Mouse (Mus musculus) megakaryocyte, embryonic 14.5 days (primary cell): ENCODE measurements at regions not wholly inside any gene's neighbourhood (a gene's known extent, or its start where the extent isn't known, plus 50 kb on each side); places are given as distances from the start of the nearest gene placed in this dataset.

ENCODE experiments used
- H3K27me3 ChIP-seq: replicated peaks from 2 replicates; pipeline ENCODE3; 2012; ENCODE audit warnings: inconsistent platforms
- H3K36me3 ChIP-seq: replicated peaks from 2 replicates; pipeline ENCODE3; 2012; ENCODE audit warnings: low read length, inconsistent platforms, mixed read lengths
- H3K4me1 ChIP-seq: 2 replicates; pipeline ENCODE4 v1.6.1; 2012; ENCODE audit warnings: inconsistent platforms
- H3K4me3 ChIP-seq: replicated peaks from 2 replicates; pipeline ENCODE3; 2012; ENCODE audit warnings: moderate library complexity, mild to moderate bottlenecking, inconsistent platforms
- H3K9me3 ChIP-seq: 2 replicates; pipeline ENCODE4 v1.6.1; 2012; ENCODE audit warnings: inconsistent platforms
- FLI1 ChIP-seq: IDR thresholded peaks from 2 replicates; pipeline ENCODE4 v1.6.1; 2012; ENCODE audit warnings: low read length, inconsistent platforms, mixed read lengths
- GATA1 ChIP-seq: IDR thresholded peaks from 3 replicates; pipeline ENCODE4 v1.6.1; 2012; ENCODE audit warnings: mixed read lengths, low read length, inconsistent platforms, borderline replicate concordance

GRCm38 (mm10) chr1:98793320-98793719, 372.4 kb downstream of the Slco6d1 start:
- Histone ChIP-seq H3K27me3 (no peaks in the 10 kb centered on the region), H3K9me3 (no peaks in the 10 kb centered on the region), H3K36me3 (no peaks in the 10 kb centered on the region), H3K4me1 (no peaks in the 10 kb centered on the region), H3K4me3 (no peak overlapping the region)
- TF ChIP-seq FLI1 (no peak), GATA1 (no peak)

- no peaks in the 10 kb centered on the region for H3K27me3 ChIP-seq
- TF ChIP-seq GATA1 (no peak), FLI1 (no peak)
- H3K4me1 ChIP-seq: no peaks in the 10 kb centered on the region
- no peak overlapping the region for H3K4me3 ChIP-seq
- H3K9me3 ChIP-seq: no peaks in the 10 kb centered on the region
- no peaks in the 10 kb centered on the region for H3K36me3 ChIP-seq
Measured at GRCm38 (mm10) chr1:98812543-98812942, 391.6 kb downstream of the Slco6d1 start.

GRCm38 (mm10) chr1:98813990-98814389, 393.1 kb downstream of the Slco6d1 start:
- Histone ChIP-seq H3K4me3 (no peak overlapping the region), H3K4me1 (no peaks in the 10 kb centered on the region), H3K36me3 (no peaks in the 10 kb centered on the region), H3K27me3 (no peaks in the 10 kb centered on the region), H3K9me3 (no peaks in the 10 kb centered on the region)
- TF ChIP-seq GATA1: no peak
- no peak for TF ChIP-seq FLI1

- Histone ChIP-seq H3K36me3 (no peaks in the 10 kb centered on the region), H3K27me3 (no peaks in the 10 kb centered on the region), H3K4me3 (no peak overlapping the region), H3K4me1 (no peaks in the 10 kb centered on the region), H3K9me3 (no peaks in the 10 kb centered on the region)
- no peak for TF ChIP-seq FLI1
- no peak for TF ChIP-seq GATA1
Measured at GRCm38 (mm10) chr1:98818076-98818475, 397.2 kb downstream of the Slco6d1 start.

GRCm38 (mm10) chr1:98860236-98860635, 439.3 kb downstream of the Slco6d1 start:
- no peak for TF ChIP-seq FLI1
- TF ChIP-seq GATA1: no peak
- H3K36me3 ChIP-seq: no peaks in the 10 kb centered on the region
- H3K4me1 ChIP-seq: no peaks in the 10 kb centered on the region
- H3K4me3 ChIP-seq: no peak overlapping the region
- H3K27me3 ChIP-seq: no peaks in the 10 kb centered on the region
- H3K9me3 ChIP-seq: 0 out of 2 replicates have a peak, but pooled peaks cover 3% of the 10 kb centered on the region

GRCm38 (mm10) chr1:98906260-98906659, 485.3 kb downstream of the Slco6d1 start:
- Histone ChIP-seq H3K4me1 (no peaks in the 10 kb centered on the region), H3K4me3 (no peak overlapping the region), H3K36me3 (no peaks in the 10 kb centered on the region), H3K27me3 (no peaks in the 10 kb centered on the region), H3K9me3 (no peaks in the 10 kb centered on the region)
- no peak for TF ChIP-seq FLI1
- TF ChIP-seq GATA1: no peak

- no peaks in the 10 kb centered on the region for H3K4me1 ChIP-seq
- H3K36me3 ChIP-seq: no peaks in the 10 kb centered on the region
- no peaks in the 10 kb centered on the region for H3K9me3 ChIP-seq
- TF ChIP-seq FLI1: no peak
- no peak for TF ChIP-seq GATA1
- no peak overlapping the region for H3K4me3 ChIP-seq
- no peaks in the 10 kb centered on the region for H3K27me3 ChIP-seq
Measured at GRCm38 (mm10) chr1:98923043-98923442, 502.1 kb downstream of the Slco6d1 start.

GRCm38 (mm10) chr1:98924933-98925332, 504.0 kb downstream of the Slco6d1 start:
- no peak for TF ChIP-seq FLI1
- TF ChIP-seq GATA1: no peak
- Histone ChIP-seq H3K4me1 (no peaks in the 10 kb centered on the region), H3K9me3 (no peaks in the 10 kb centered on the region), H3K27me3 (no peaks in the 10 kb centered on the region), H3K36me3 (no peaks in the 10 kb centered on the region), H3K4me3 (no peak overlapping the region)

- TF ChIP-seq GATA1: no peak
- TF ChIP-seq FLI1: no peak
- Histone ChIP-seq H3K4me1 (no peaks in the 10 kb centered on the region), H3K9me3 (no peaks in the 10 kb centered on the region), H3K4me3 (no peak overlapping the region), H3K36me3 (no peaks in the 10 kb centered on the region), H3K27me3 (no peaks in the 10 kb centered on the region)
Measured at GRCm38 (mm10) chr1:98930926-98931325, 510.0 kb downstream of the Slco6d1 start.

GRCm38 (mm10) chr1:98932239-98932638, 511.3 kb downstream of the Slco6d1 start:
- Histone ChIP-seq H3K4me1 (no peaks in the 10 kb centered on the region), H3K4me3 (no peak overlapping the region), H3K36me3 (no peaks in the 10 kb centered on the region), H3K27me3 (no peaks in the 10 kb centered on the region), H3K9me3 (no peaks in the 10 kb centered on the region)
- no peak for TF ChIP-seq FLI1
- no peak for TF ChIP-seq GATA1

GRCm38 (mm10) chr1:98977686-98978085, 556.8 kb downstream of the Slco6d1 start:
- Histone ChIP-seq H3K36me3 (no peaks in the 10 kb centered on the region), H3K4me3 (no peak overlapping the region), H3K4me1 (no peaks in the 10 kb centered on the region), H3K9me3 (no peaks in the 10 kb centered on the region), H3K27me3 (no peaks in the 10 kb centered on the region)
- TF ChIP-seq FLI1 (no peak), GATA1 (no peak)
